Mouse (Mus musculus) heart, adult 2 months (tissue): Measurements from ENCODE around the gene Hoxd8. TPM values are rescaled to one million over a fixed set of nuclear protein-coding genes. Genes with fewer than 3 reads are reported as not detected.

Experiments
- DNase-seq, 2 experiments: peaks; one replicate each; pipeline ENCODE4 v3.0.0; 2021
- H3K27ac ChIP-seq: fragments of 200-600 bp; 2 replicates; pipeline ENCODE4 v1.8.1; 2022
- H3K27me3 ChIP-seq: fragments of 200-500 bp; 2 replicates; pipeline ENCODE4 v1.6.1; 2012; ENCODE audit warnings: mild to moderate bottlenecking, low read length, inconsistent platforms, mixed read lengths; ENCODE audit not compliant: control insufficient read depth, insufficient read depth
- H3K36me3 ChIP-seq: fragments of 200-500 bp; 2 replicates; pipeline ENCODE4 v1.6.1; 2012; ENCODE audit warnings: low read length, inconsistent platforms; ENCODE audit not compliant: control insufficient read depth, insufficient read depth
- H3K4me1 ChIP-seq: fragments of 200-500 bp; 2 replicates; pipeline ENCODE4 v1.6.1; 2011; ENCODE audit warnings: low read length; ENCODE audit not compliant: control insufficient read depth, insufficient read depth
- H3K4me3 ChIP-seq: fragments of 200-600 bp; 2 replicates; pipeline ENCODE4 v1.8.1; 2022
- H3K79me2 ChIP-seq: fragments of 200-500 bp; replicated peaks from 2 replicates; pipeline ENCODE4 v1.6.1; 2012; ENCODE audit warnings: mild to moderate bottlenecking, inconsistent platforms, low read length, moderate library complexity, mixed read lengths; ENCODE audit not compliant: control insufficient read depth, insufficient read depth
- H3K9ac ChIP-seq: fragments of 200-500 bp; 2 replicates; pipeline ENCODE4 v1.6.1; 2012; ENCODE audit warnings: low read depth, mild to moderate bottlenecking, control low read depth, inconsistent platforms, low read length, mixed read lengths
- CTCF ChIP-seq: fragments of 200-600 bp; IDR thresholded peaks from 2 replicates; pipeline ENCODE4 v1.8.1; 2022; ENCODE audit warnings: antibody characterized with exemption, mild to moderate bottlenecking, moderate library complexity
- EP300 ChIP-seq: fragments of 200-500 bp; IDR thresholded peaks from 2 replicates; pipeline ENCODE4 v1.6.1; 2011; ENCODE audit warnings: low read depth, low read length, control low read depth; ENCODE audit not compliant: insufficient read depth
- POLR2A ChIP-seq: fragments of 200-500 bp; IDR thresholded peaks from 2 replicates; pipeline ENCODE4 v1.6.1; 2011; ENCODE audit warnings: mild to moderate bottlenecking, low read depth, low read length, control low read depth; ENCODE audit not compliant: insufficient read depth
- WGBS: fragments of 180-500 bp; shearing (Covaris S2); methylation state at CpG from one replicate; pipeline ENCODE4 v1.1.7; 2018; 5-methylcytosine and 5-hydroxymethylcytosine counted together
- intact Hi-C: fragments of 180-260 bp; cut with DNase I; formaldehyde crosslinking; loops from one replicate; pipeline ENCODE4 v1.15.1; 2025
- polyA plus RNA-seq: library from polyadenylated mRNA; depleted of rRNA; stranded (reverse); fragments of >200 nt; gene quantifications from 2 replicates; pipeline ENCODE4 v1.2.3, GENCODE M21; 2012
- total RNA-seq, 2 experiments: library from RNA; stranded (reverse); gene quantifications; 2 replicates each; pipeline ENCODE4 v1.2.3; 2021

Gene Hoxd8
- total and polyA plus RNA-seq, 3 experiments = 0.59 to 1.0 (median 0.61) TPM

DNA sequence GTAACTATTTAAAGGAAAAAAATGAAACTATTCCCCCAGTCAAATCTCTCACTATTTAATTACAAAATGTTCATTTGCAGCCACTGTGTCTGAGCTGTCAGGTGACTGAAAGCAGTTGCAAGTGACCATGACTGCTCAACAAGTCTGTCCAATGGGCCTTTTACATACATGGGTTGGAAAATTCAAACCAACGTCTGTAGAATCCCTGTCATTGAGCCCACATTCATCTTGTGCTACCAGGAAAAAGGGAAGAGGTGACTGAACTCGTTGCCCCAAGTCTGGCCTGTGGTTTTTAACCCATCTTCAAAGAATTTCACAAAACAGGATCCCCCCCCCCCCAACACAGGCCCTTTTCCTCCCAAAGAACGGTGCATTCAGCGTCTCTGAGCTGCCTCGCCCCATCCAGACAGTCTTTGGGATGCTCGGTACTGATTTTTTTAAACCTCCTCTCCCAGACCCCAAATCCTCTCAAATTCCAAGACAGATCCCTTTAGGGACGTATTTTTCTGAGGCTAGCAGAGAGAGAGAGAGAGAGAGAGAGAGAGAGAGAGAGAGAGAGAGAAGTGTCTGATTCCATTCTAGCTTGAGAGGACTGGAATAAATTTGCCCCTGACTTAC lies 8.5 kb upstream of the Hoxd8 start:
- no peak for DNase-seq
- H3K4me1 ChIP-seq = no peaks in the 10 kb centered on the region
- H3K9ac ChIP-seq = no peak overlapping the region
- H3K79me2 ChIP-seq = no peaks in the 10 kb centered on the region
- H3K27ac ChIP-seq = no peak overlapping the region
- peaks cover 54% of the 10 kb centered on the region for H3K27me3 ChIP-seq
- 6% methylated on average over 7 of the region's 7 CpGs for WGBS
- no peak for TF ChIP-seq POLR2A
- no peak for TF ChIP-seq EP300
- TF ChIP-seq CTCF = no peak
- intact Hi-C loops = loop anchor here (10.0 kb wide), 1 partner anchor 1421 kb away; the partner anchor contains the start of gene Sp9
- H3K4me3 ChIP-seq = no peak overlapping the region
- H3K36me3 ChIP-seq = no peaks in the 10 kb centered on the region

DNA sequence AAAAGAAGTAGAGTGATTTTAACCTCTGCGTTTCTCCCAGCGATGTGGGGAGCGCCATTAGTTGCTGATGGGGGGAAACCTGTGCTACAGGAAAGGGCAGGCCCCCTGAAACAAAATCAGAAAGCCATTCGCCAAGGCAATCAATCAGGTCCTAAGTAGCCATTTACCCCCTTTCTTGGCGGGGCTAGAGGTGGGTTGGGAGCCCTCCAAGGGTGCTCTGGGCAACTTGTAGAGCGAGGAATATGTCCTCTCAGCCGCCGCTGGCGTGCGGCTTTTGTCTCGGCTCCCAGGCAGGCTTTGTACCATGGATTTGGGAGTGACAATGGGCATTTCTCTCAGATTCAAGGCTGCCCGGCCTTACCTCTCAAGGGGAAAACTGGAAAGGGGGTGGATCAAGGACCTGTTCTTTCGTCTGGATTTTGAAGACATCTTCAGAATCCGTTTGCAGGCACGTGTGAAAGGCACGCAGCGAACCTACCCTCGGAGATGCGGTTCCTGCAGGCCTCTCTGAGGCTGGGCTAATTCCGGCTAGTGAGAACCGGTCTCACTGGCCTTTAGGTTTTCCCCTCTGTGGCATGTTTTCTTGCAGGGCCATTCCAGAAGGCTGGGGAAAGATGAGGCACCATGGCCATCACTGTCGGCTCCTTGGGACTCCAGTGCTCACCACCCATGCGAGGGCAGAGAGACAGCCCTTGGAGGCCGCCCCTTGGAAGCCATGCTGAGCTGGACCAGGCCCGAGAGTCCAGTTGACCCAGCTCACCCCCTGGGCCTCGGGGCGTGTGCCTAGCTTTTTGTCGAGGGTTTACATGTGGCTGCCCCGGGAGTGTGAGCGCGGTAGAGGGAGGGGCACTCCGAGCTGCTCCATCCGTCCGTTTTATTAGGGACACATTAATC lies 7.7 kb upstream of the Hoxd8 start:
- intact Hi-C loops = loop anchor here (10.0 kb wide), 1 partner anchor 1422 kb away; the partner anchor contains the start of gene Sp9
- Histone ChIP-seq H3K9ac (no peak overlapping the region), H3K36me3 (no peaks in the 10 kb centered on the region), H3K4me3 (no peak overlapping the region), H3K27ac (no peak overlapping the region), H3K27me3 (peaks cover 47% of the 10 kb centered on the region), H3K4me1 (no peaks in the 10 kb centered on the region), H3K79me2 (no peaks in the 10 kb centered on the region)
- 7% methylated on average over 34 of the region's 34 CpGs for WGBS
- TF ChIP-seq CTCF = no peak
- TF ChIP-seq EP300 = no peak
- TF ChIP-seq POLR2A = no peak
- peak in 1 of 2 experiments; percentile 24 for DNase-seq

DNA sequence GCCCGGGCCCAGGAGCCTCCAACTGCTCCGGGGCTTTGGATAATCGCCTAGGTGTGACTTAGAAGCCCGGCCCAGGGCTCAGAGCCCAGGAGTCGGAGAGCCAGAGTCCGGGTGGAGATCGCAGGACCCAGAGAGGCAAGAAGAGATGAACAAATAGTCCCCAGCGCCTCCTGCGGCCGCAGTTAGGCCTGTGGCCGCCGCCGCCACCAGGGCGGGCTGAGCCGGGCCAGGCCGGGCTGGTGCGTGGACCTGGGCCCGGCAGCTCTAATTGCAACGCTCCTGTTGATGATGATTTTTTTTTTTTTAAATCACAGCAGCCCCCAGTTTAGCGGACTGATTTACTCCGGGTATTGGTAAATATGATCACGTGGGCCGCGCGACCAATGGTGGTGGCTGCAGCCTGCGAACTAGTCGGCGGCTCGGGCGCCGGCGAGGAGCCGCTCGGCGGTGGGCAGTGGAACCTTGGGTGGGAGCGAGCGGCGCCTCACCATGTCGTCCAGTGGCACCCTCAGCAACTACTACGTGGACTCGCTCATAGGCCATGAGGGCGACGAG lies 6.8 kb upstream of the Hoxd8 start, which contains the start of gene Hoxd9:
Hoxd9 (plus strand) TSS at position 161 of the 555 bp plus-strand sequence.
- intact Hi-C loops = loop anchor here (10.0 kb wide), 1 partner anchor 1423 kb away; the partner anchor contains the start of gene Sp9
- peak within 1 kb of the TSS; percentile 32 for H3K9ac ChIP-seq
- H3K27me3 ChIP-seq = peaks cover 40% of the 10 kb centered on the region
- peak within 1 kb of the TSS; percentile 50 for H3K4me3 ChIP-seq
- no peak within 1 kb of the TSS for H3K27ac ChIP-seq
- no peaks in the 10 kb centered on the region for H3K4me1 ChIP-seq
- WGBS = under 1% methylated on average over 43 of the region's 43 CpGs
- no peaks in the 10 kb centered on the region for H3K36me3 ChIP-seq
- no peaks in the 10 kb centered on the region for H3K79me2 ChIP-seq
- DNase-seq = peak; percentile 46 to 63
- TF ChIP-seq CTCF (peak; percentile 47), EP300 (no peak)

DNA sequence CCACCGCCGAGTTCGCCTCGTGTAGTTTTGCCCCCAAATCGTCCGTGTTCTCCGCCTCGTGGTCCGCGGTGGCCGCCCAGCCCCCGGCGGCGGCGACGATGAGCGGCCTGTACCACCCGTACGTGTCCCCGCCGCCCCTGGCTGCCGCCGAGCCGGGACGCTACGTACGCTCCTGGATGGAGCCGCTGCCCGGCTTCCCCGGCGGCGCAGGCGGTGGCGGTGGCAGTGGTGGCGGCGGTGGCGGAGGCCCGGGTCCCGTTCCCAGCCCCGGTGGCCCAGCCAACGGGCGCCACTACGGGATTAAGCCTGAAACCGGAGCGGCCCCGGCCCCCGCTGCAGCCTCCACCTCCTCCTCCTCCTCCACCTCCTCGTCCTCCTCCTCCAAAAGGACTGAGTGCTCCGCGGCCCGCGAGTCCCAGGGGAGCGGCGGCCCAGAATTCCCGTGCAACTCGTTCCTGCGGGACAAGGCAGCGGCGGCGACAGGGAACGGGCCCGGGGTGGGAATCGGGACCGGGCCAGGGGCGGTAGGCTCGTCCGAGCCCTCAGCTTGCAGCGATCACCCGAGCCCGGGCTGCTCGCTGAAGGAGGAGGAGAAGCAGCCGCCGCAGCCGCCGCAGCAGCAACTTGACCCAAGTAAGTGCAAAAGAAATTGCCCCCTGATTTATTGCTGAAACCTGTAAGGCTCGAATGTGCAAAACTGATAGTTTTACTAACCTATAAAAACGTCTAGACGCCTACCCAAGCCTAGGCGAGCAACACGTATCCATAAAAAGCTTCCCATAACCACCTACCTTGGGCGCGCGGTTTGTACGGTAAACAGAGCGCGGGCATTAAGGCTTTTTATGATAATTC lies 6.0 kb upstream of the Hoxd8 start:
- intact Hi-C loops = loop anchor here (10.0 kb wide), 1 partner anchor 1424 kb away; the partner anchor contains the start of gene Sp9
- WGBS = 3% methylated on average over 86 of the region's 86 CpGs
- TF ChIP-seq POLR2A (no peak), CTCF (no peak), EP300 (no peak)
- peak overlapping the region; percentile 50 for H3K4me3 ChIP-seq
- no peaks in the 10 kb centered on the region for H3K79me2 ChIP-seq
- H3K36me3 ChIP-seq = no peaks in the 10 kb centered on the region
- peak in 1 of 2 experiments; percentile 59 for DNase-seq
- no peak overlapping the region for H3K27ac ChIP-seq
- H3K27me3 ChIP-seq = peaks cover 36% of the 10 kb centered on the region
- no peaks in the 10 kb centered on the region for H3K4me1 ChIP-seq
- H3K9ac ChIP-seq = peak overlapping the region; percentile 32

DNA sequence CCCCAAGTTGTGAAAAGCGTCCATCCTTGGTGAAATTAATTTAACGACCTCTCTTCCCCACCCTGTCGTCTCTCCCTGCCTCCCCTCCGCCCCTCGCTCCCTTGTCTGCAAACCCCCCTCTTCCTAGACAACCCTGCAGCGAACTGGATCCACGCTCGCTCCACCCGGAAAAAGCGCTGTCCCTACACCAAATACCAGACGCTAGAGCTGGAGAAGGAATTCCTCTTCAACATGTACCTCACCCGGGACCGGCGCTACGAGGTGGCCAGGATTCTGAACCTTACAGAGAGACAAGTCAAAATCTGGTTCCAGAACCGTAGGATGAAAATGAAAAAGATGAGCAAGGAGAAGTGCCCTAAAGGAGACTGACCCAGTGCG lies 5.4 kb upstream of the Hoxd8 start:
- no peaks in the 10 kb centered on the region for H3K4me1 ChIP-seq
- intact Hi-C loops = loop anchor here (10.0 kb wide), 1 partner anchor 1424 kb away; the partner anchor contains the start of gene Sp9
- TF ChIP-seq POLR2A (no peak), EP300 (no peak), CTCF (no peak)
- no peak overlapping the region for H3K4me3 ChIP-seq
- no peaks in the 10 kb centered on the region for H3K36me3 ChIP-seq
- 9% methylated on average over 17 of the region's 17 CpGs for WGBS
- no peaks in the 10 kb centered on the region for H3K79me2 ChIP-seq
- no peak overlapping the region for H3K27ac ChIP-seq
- DNase-seq = no peak
- peaks cover 37% of the 10 kb centered on the region for H3K27me3 ChIP-seq
- H3K9ac ChIP-seq = no peak overlapping the region
